Mouse (Mus musculus): ENCODE results near the gene Timd4.

- TF ChIP-seq CTCF (IDR thresholded peaks at IDR 0.05; ENCODE audit: insufficient read depth, low read depth, low read length): no peak
- TF ChIP-seq POLR2A (IDR thresholded peaks at IDR 0.05; ENCODE audit: insufficient read depth, low read depth, low read length): no peak
Measured at GRCm38 (mm10) chr11:46830348-46830747, 19.7 kb downstream of the Timd4 start.
